Mouse (Mus musculus): Measurements from ENCODE around the gene Pogz.
"Not testable (repeated sequence)": the region's sequence is repeated elsewhere in the genome, so short reads cannot be mapped to it uniquely, and the experiment has no call there.

Gene Pogz

GRCm38 (mm10) chr3:94832701-94833100 is 4.7 kb upstream of the Pogz start:
- DNase-seq (ENCODE audit: low read depth, low spot score), result no peak

- no peak for DNase-seq (ENCODE audit: low read depth, low spot score)
These were observed 4.0 kb upstream of the Pogz start for GRCm38 (mm10) chr3:94833358-94833757.

DNA sequence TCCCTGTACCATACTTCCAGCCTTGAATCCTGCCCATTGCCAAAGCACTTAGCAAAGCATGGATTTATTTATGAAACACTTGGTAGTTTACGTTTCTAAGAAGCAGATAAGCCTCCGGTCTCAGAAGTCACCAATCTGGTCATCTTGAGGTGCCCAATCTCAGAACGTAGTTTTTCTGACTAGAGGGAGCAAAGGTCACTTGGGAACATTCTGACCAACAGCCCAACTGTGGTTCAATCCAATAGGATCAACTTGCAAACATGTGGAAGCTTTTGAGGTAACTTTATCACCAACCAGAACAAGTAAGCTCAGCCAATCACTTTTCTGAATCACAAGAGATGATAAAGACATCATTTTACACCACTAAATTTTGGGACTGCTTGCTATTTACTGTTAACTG is 2.0 kb upstream of the Pogz start:
- no peak for DNase-seq (ENCODE audit: low read depth, low spot score)

- DNase-seq (ENCODE audit: low read depth, low spot score), result peak; percentile 86
These were observed 661 bp downstream of the Pogz start for GRCm38 (mm10) chr3:94837959-94838496.

- DNase-seq (ENCODE audit: low read depth, low spot score), result no peak
These were observed 1.3 kb downstream of the Pogz start for GRCm38 (mm10) chr3:94838631-94839030.

GRCm38 (mm10) chr3:94839101-94839500 is 1.7 kb downstream of the Pogz start:
- no peak for DNase-seq (ENCODE audit: low read depth, low spot score)

DNA sequence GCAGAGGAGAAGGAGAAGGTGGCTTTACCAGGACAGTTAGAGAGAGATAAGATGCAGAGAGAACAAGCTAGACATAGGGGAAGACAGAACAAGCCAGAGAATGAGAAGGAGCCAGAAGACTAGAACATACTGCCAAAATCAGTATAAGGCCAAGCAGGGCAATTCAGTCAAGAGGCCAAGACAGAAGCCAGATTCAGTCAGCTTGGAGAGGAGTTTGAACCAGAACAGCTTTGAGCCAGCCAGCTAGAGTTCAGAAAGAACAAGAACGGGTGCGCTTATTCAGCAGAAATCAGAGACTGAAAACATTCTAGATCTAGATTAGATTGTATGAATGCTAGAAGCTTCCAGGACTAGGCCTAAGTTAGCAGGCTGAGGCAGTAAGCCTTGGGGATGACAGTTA is 10.0 kb downstream of the Pogz start:
- DNase-seq (ENCODE audit: low read depth, low spot score), result no peak

GRCm38 (mm10) chr3:94849338-94849737 is 12.0 kb downstream of the Pogz start:
- peak; percentile 86 for DNase-seq (ENCODE audit: low read depth, low spot score)

DNA sequence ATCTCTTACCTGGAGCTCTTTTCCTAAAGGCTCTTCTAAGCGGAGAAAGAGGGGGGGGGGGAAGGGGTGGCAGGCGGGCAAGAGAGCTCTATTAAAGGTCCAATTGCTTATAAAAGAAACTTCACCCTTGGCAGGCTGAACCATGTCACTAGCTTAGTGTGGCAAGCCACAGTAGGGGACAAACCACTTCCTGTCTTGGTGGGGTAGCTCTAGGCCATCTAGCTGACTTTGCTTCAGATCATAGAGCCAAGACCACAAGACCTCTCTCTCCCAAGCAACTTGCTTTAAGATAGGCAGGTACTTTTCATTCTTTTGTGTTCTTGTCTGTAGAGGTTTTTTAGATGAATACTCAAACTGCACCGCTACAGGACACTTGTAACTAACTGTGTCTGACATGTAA is 14.4 kb downstream of the Pogz start:
- DNase-seq (ENCODE audit: low read depth, low spot score), result peak; percentile 73

DNA sequence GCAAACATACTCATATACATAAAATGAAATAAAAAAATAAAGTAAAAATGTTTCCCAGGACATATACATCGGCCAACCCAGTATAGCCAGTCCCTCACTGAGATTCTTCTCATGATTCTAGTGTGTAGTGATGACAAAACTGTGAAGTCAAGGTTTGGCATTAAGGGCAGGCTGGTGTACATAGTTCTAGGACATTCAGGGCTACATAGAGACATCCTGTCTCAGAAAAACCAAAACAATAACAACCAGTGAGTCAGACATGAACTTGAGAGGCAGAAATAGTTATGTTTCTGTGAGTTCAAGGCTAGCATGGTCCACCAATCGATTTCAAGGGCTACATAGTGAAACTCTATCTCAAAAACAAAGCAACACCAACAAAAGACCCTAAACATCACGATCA is 14.8 kb downstream of the Pogz start:
- DNase-seq (ENCODE audit: low read depth, low spot score), result peak; percentile 18

DNA sequence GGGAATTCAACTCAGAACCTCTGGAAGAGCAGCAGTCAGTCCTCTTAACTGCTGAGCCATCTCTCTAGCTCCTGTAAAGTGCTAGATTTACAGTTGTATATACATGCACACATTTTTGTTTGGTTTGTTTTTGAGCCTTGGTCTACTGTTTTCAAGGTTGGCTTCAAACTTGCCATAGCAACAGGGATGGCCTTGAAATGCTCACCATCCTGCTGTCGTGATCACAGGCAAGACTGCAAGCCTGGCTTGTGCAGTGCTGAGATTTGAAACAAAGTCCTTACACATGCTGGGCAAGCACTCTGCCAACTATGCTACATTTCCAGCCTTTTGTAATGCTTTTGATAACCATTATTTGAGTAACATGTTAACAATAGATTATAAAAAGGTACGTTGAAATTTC is 22.1 kb downstream of the Pogz start:
- DNase-seq (ENCODE audit: low read depth, low spot score), result no peak

GRCm38 (mm10) chr3:94869011-94869410 is 31.6 kb downstream of the Pogz start:
- no peak for DNase-seq (ENCODE audit: low read depth, low spot score)

DNA sequence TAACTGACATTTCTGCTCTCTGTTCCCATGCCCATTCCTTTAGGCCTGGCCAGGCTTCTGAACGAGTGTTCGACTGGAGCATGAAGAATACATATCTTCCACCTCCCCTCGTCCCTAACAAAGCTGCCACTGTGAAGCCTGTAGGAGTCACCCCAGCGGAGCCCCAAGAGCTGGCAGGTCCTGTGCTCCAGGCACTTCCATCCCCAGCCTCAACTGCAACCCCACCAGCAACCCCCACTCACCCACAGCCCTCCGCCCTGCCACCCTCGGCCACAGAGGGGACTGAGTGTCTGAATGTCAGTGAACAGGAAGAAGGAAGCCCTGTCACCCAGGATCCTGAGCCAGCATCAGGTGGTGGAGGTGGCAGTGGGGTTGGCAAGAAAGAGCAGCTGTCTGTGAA is 41.3 kb downstream of the Pogz start:
- no peak for DNase-seq (ENCODE audit: low read depth, low spot score)

GRCm38 (mm10) chr3:94881840-94882239 is 44.5 kb downstream of the Pogz start:
- DNase-seq (ENCODE audit: low read depth, low spot score), result no peak

DNA sequence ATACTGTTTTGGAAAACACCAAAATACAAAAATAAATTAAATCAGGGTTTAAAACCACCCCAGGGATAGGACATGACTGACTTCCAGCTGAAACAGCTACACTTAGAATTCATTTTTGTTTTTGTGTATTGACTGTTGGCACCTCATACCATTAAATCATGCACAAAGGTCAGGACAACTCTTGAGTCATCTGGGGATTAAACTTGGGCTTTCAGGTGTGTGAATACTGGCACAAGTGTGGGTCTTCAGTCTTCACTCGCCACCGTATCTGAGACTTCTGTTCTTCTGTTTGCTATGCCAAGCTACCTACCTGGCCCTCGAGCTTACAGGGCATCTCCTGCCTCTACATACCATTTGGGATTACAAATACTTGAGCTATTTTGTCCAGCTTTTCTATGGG is 45.2 kb downstream of the Pogz start:
- DNase-seq (ENCODE audit: low read depth, low spot score), result no peak

DNA sequence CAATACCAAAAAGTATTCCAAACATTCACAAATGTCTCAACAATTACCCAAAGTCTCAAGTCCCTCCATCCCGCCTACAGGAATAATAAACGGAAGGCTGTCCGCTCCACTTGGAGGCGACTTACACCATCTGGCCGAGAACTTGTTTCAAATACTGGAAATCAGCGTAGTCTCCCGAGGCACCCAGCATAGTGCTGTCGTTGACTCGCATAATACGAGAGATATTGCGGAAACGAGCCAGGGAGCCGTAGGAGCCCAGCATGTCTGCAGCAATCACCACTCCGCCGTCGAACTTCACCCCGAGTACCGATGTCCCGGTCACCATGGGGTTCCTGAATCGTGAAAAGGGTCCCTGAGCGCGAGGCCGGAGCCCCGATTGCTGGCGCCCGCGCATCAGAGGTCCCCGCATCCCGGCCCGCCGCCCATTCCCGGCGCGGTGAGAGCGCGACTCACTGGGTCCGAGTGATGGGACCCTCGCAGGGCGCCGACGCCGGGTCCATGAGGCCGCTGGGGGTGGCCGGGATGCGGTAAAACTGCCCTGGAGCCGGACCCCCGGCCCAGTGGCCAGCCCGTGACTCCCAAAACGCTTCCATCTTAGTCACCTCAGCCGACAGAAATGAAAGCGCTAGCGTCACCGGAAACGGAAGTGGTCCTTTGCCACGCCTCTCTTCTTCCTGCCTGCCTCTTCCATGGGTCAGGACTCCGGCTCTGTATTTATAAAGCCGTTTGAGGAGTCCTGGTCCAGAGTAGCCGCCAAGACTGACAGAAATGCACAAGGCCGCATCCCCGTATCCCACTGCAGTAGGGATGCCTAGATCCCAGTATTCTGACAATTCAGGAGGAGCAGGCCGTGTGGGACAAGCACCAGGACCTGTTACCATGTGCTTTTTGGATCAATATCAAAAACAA is 49.2 kb downstream of the Pogz start, which contains the start of gene Psmb4:
Psmb4 (minus strand) TSS at position 646 of the 909 bp plus-strand sequence.
- DNase-seq (ENCODE audit: low read depth, low spot score), result peak; percentile 92

- DNase-seq (ENCODE audit: low read depth, low spot score), result peak; percentile 47
These were observed 51.2 kb downstream of the Pogz start for GRCm38 (mm10) chr3:94888595-94888994.

GRCm38 (mm10) chr3:94894076-94894475 is 56.7 kb downstream of the Pogz start:
- DNase-seq (ENCODE audit: low read depth, low spot score), result no peak

- peak; percentile 70 for DNase-seq (ENCODE audit: low read depth, low spot score)
These were observed 65.4 kb downstream of the Pogz start for GRCm38 (mm10) chr3:94902747-94903146.

GRCm38 (mm10) chr3:94904759-94905158 is 67.4 kb downstream of the Pogz start:
- DNase-seq (ENCODE audit: low read depth, low spot score), result not testable (repeated sequence)

DNA sequence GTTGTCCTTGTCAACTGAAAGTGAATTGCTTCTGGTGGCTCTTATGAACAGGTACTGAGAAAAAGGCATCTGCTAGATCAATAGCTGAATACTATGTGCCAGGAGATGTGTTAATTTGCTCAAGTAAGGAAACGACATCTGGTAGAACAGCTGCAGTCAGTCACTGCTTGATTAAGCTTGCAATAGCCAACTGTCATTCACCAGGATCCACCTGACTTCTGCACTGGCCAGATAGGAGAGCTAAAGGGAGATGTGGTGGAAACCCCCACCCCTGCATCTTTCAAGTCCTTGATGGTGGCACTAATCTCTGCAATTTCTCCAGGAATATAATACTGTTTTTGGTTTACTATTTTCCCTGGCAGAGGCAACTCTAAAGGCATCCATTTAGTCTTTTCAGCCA is 69.1 kb downstream of the Pogz start:
- no peak for DNase-seq (ENCODE audit: low read depth, low spot score)

- DNase-seq (ENCODE audit: low read depth, low spot score), result no peak
These were observed 73.8 kb downstream of the Pogz start for GRCm38 (mm10) chr3:94911050-94911693.

GRCm38 (mm10) chr3:94913801-94914200 is 76.4 kb downstream of the Pogz start:
- no peak for DNase-seq (ENCODE audit: low read depth, low spot score)

Data from CD4-positive, CD25-positive, alpha-beta regulatory T cell, adult 2 months (primary cell).